Mouse (Mus musculus) megakaryocyte, embryonic 14.5 days (primary cell): ENCODE data around the gene Sf3b3.

ENCODE experiments used
- FLI1 ChIP-seq: IDR thresholded peaks from 2 replicates; pipeline ENCODE4 v1.6.1; 2012; ENCODE audit warnings: low read length, inconsistent platforms, mixed read lengths
- GATA1 ChIP-seq: IDR thresholded peaks from 3 replicates; pipeline ENCODE4 v1.6.1; 2012; ENCODE audit warnings: mixed read lengths, low read length, inconsistent platforms, borderline replicate concordance

GRCm38 (mm10) chr8:110792574-110793200 is 53.9 kb downstream of the Sf3b3 start:
- TF ChIP-seq GATA1 (no peak), FLI1 (no peak)
